Mouse (Mus musculus): ENCODE data around the gene Vapa. TPM values are rescaled to one million over a fixed set of nuclear protein-coding genes. Genes with fewer than 3 reads are reported as not detected.

Vapa gene
- total and polyA plus RNA-seq, 3 experiments: 14.3 to 91.4 (median 86.1) TPM

- WGBS: 55% methylated on average over 3 of the region's 3 CpGs
- TF ChIP-seq CTCF (IDR thresholded peaks at IDR 0.05): no peak
- TF ChIP-seq EP300 (IDR thresholded peaks at IDR 0.05; ENCODE audit: insufficient read depth, low read depth, low read length): no peak
- TF ChIP-seq POLR2A (IDR thresholded peaks at IDR 0.05; ENCODE audit: insufficient read depth, low read depth, low read length): no peak
- peaks cover 11% of the 10 kb centered on the region for H3K79me2 ChIP-seq (replicated peaks; ENCODE audit: control insufficient read depth, insufficient read depth, low read length)
- no peak overlapping the region for H3K27ac ChIP-seq
- H3K4me1 ChIP-seq (ENCODE audit: control insufficient read depth, insufficient read depth, low read length): peaks cover 4% of the 10 kb centered on the region
- H3K36me3 ChIP-seq (ENCODE audit: control insufficient read depth, insufficient read depth, low read length): peaks cover 23% of the 10 kb centered on the region
- no peak overlapping the region for H3K9ac ChIP-seq (ENCODE audit: low read depth, low read length)
- intact Hi-C loops (cut with DNase I): no loop called here
- DNase-seq: no peak
- H3K27me3 ChIP-seq (ENCODE audit: control insufficient read depth, insufficient read depth, low read length): no peaks in the 10 kb centered on the region
- no peak overlapping the region for H3K4me3 ChIP-seq
These were observed 15.4 kb downstream of the Vapa start for GRCm38 (mm10) chr17:65597857-65598486.

- Histone ChIP-seq H3K4me1 (ENCODE audit: control insufficient read depth, insufficient read depth, low read length) (peaks cover 4% of the 10 kb centered on the region), H3K79me2 (replicated peaks; ENCODE audit: control insufficient read depth, insufficient read depth, low read length) (peaks cover 15% of the 10 kb centered on the region), H3K4me3 (no peak overlapping the region), H3K9ac (ENCODE audit: low read depth, low read length) (no peak overlapping the region), H3K27ac (no peak overlapping the region), H3K36me3 (ENCODE audit: control insufficient read depth, insufficient read depth, low read length) (peaks cover 21% of the 10 kb centered on the region), H3K27me3 (ENCODE audit: control insufficient read depth, insufficient read depth, low read length) (no peaks in the 10 kb centered on the region)
- no peak for TF ChIP-seq CTCF (IDR thresholded peaks at IDR 0.05)
- no peak for TF ChIP-seq POLR2A (IDR thresholded peaks at IDR 0.05; ENCODE audit: insufficient read depth, low read depth, low read length)
- TF ChIP-seq EP300 (IDR thresholded peaks at IDR 0.05; ENCODE audit: insufficient read depth, low read depth, low read length): no peak
- DNase-seq: no peak
- intact Hi-C loops (cut with DNase I): no loop called here
- 80% methylated on average over 8 of the region's 8 CpGs for WGBS
These were observed 18.7 kb downstream of the Vapa start for GRCm38 (mm10) chr17:65594687-65595086.

- WGBS: 62% methylated on average over 3 of the region's 3 CpGs
- H3K79me2 ChIP-seq (replicated peaks; ENCODE audit: control insufficient read depth, insufficient read depth, low read length): peaks cover 4% of the 10 kb centered on the region; the same call in 1 of the 2 replicates
- H3K36me3 ChIP-seq (ENCODE audit: control insufficient read depth, insufficient read depth, low read length): peaks cover 11% of the 10 kb centered on the region
- intact Hi-C loops (cut with DNase I): no loop called here
- no peak overlapping the region for H3K9ac ChIP-seq (ENCODE audit: low read depth, low read length)
- no peaks in the 10 kb centered on the region; the same call in 1 of the 2 replicates for H3K4me1 ChIP-seq (ENCODE audit: control insufficient read depth, insufficient read depth, low read length)
- H3K27ac ChIP-seq: no peak overlapping the region
- H3K27me3 ChIP-seq (ENCODE audit: control insufficient read depth, insufficient read depth, low read length): no peaks in the 10 kb centered on the region
- no peak overlapping the region for H3K4me3 ChIP-seq
- no peak for DNase-seq
- TF ChIP-seq EP300 (IDR thresholded peaks at IDR 0.05; ENCODE audit: insufficient read depth, low read depth, low read length): no peak
- no peak for TF ChIP-seq CTCF (IDR thresholded peaks at IDR 0.05)
- no peak for TF ChIP-seq POLR2A (IDR thresholded peaks at IDR 0.05; ENCODE audit: insufficient read depth, low read depth, low read length)
These were observed 26.5 kb downstream of the Vapa start for GRCm38 (mm10) chr17:65586892-65587291.

- H3K27ac ChIP-seq: no peak overlapping the region
- TF ChIP-seq CTCF (IDR thresholded peaks at IDR 0.05): no peak
- no peak for TF ChIP-seq POLR2A (IDR thresholded peaks at IDR 0.05; ENCODE audit: insufficient read depth, low read depth, low read length)
- no peak for TF ChIP-seq EP300 (IDR thresholded peaks at IDR 0.05; ENCODE audit: insufficient read depth, low read depth, low read length)
- WGBS: 91% methylated on average over 5 of the region's 5 CpGs
- peaks cover 4% of the 10 kb centered on the region; the same call in 1 of the 2 replicates for H3K36me3 ChIP-seq (ENCODE audit: control insufficient read depth, insufficient read depth, low read length)
- H3K4me1 ChIP-seq (ENCODE audit: control insufficient read depth, insufficient read depth, low read length): no peaks in the 10 kb centered on the region
- H3K27me3 ChIP-seq (ENCODE audit: control insufficient read depth, insufficient read depth, low read length): no peaks in the 10 kb centered on the region
- no peaks in the 10 kb centered on the region; the same call in 1 of the 2 replicates for H3K79me2 ChIP-seq (replicated peaks; ENCODE audit: control insufficient read depth, insufficient read depth, low read length)
- no peak overlapping the region for H3K9ac ChIP-seq (ENCODE audit: low read depth, low read length)
- DNase-seq: no peak
- H3K4me3 ChIP-seq: no peak overlapping the region
- intact Hi-C loops (cut with DNase I): no loop called here
These were observed 31.9 kb downstream of the Vapa start for GRCm38 (mm10) chr17:65581440-65581839.

DNA sequence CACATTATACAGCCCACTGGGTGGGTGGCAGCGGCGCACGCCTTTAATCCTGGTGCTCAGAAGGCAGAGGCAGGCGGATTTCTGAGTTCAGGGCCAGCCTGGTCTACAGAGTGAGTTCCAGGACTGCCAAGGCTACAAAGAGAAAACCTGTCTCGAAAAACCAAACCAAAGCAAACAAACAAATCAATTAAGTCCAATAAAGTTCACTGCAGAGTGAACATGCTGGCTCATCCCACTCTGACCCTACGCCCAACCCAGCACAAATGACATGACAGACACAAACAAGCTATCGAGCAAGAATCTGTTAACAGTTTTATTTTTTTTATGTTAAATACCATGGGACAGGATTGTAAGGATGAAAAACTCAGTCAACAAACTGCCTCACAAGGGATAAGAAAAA lies 33.6 kb downstream of the Vapa start:
- Histone ChIP-seq H3K79me2 (replicated peaks; ENCODE audit: control insufficient read depth, insufficient read depth, low read length) (no peaks in the 10 kb centered on the region), H3K36me3 (ENCODE audit: control insufficient read depth, insufficient read depth, low read length) (peaks cover 4% of the 10 kb centered on the region; the same call in 1 of the 2 replicates)
- WGBS: 95% methylated on average over 7 of the region's 7 CpGs

DNA sequence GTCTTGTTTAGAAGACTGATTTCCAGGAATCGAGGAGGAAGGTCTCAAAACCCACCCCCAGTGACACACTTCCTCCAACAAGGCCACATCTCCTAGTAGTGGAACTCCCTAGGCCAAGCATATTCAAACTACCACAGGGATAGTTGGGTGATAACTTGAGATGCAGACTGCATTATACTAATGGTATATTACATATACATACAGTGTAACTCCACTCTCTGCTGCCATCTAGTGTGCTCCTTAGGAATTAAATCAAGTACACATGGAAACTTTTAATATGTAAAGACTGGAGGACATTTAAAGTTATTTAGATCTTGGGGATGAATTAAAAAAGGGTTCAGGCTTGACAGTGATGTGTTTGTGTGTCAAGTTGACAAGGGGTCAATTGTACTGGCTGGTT lies 38.0 kb downstream of the Vapa start:
- H3K4me1 ChIP-seq (ENCODE audit: control insufficient read depth, insufficient read depth, low read length): peaks cover 6% of the 10 kb centered on the region
- 39% methylated on average over 1 of the region's 1 CpGs for WGBS
- no peak overlapping the region for H3K27ac ChIP-seq
- H3K9ac ChIP-seq (ENCODE audit: low read depth, low read length): no peak overlapping the region
- no peak for DNase-seq
- no peak overlapping the region for H3K4me3 ChIP-seq
- intact Hi-C loops (cut with DNase I): no loop called here
- no peaks in the 10 kb centered on the region for H3K27me3 ChIP-seq (ENCODE audit: control insufficient read depth, insufficient read depth, low read length)
- H3K36me3 ChIP-seq (ENCODE audit: control insufficient read depth, insufficient read depth, low read length): no peaks in the 10 kb centered on the region
- no peaks in the 10 kb centered on the region for H3K79me2 ChIP-seq (replicated peaks; ENCODE audit: control insufficient read depth, insufficient read depth, low read length)
- TF ChIP-seq CTCF (IDR thresholded peaks at IDR 0.05) (peak; percentile 69), POLR2A (IDR thresholded peaks at IDR 0.05; ENCODE audit: insufficient read depth, low read depth, low read length) (no peak)

More for the DNA sequence above, 33.6 kb downstream of the Vapa start:
- TF ChIP-seq POLR2A (IDR thresholded peaks at IDR 0.05; ENCODE audit: insufficient read depth, low read depth, low read length) (no peak), CTCF (IDR thresholded peaks at IDR 0.05) (no peak), EP300 (IDR thresholded peaks at IDR 0.05; ENCODE audit: insufficient read depth, low read depth, low read length) (no peak)
- Histone ChIP-seq H3K27me3 (ENCODE audit: control insufficient read depth, insufficient read depth, low read length) (no peaks in the 10 kb centered on the region), H3K27ac (no peak overlapping the region), H3K4me3 (no peak overlapping the region), H3K4me1 (ENCODE audit: control insufficient read depth, insufficient read depth, low read length) (no peaks in the 10 kb centered on the region), H3K9ac (ENCODE audit: low read depth, low read length) (no peak overlapping the region)
- intact Hi-C loops (cut with DNase I): no loop called here
- DNase-seq: no peak

Data from heart, adult 2 months (tissue).